Mouse (Mus musculus) C2C12 (cell line): Measurements from ENCODE around the gene 2810408A11Rik. TPM values are rescaled to one million over a fixed set of nuclear protein-coding genes. Genes with fewer than 3 reads are reported as not detected.

Experiments
- H3K27me3 ChIP-seq: one replicate; pipeline ENCODE4 v1.6.1; 2011; ENCODE audit not compliant: control insufficient read depth, insufficient read depth, insufficient read length
- H3K36me3 ChIP-seq: one replicate; pipeline ENCODE4 v1.6.1; 2011; ENCODE audit not compliant: control insufficient read depth, insufficient read depth
- H3K4me3 ChIP-seq: one replicate; pipeline ENCODE4 v1.5.1; 2011; ENCODE audit warnings: mild to moderate bottlenecking, control low read depth; ENCODE audit not compliant: poor library complexity, insufficient read depth, severe bottlenecking
- H3K79me2 ChIP-seq: one replicate; pipeline ENCODE4 v1.6.1; 2011; ENCODE audit not compliant: control insufficient read depth, insufficient read depth
- H3K79me3 ChIP-seq: one replicate; pipeline ENCODE4 v1.6.1; 2011; ENCODE audit warnings: low read depth, control low read depth
- H3ac ChIP-seq: one replicate; pipeline ENCODE3; 2011; ENCODE audit warnings: low read depth; ENCODE audit not compliant: control insufficient read depth, insufficient read length
- CEBPB ChIP-seq: IDR thresholded peaks from one replicate; pipeline ENCODE4 v1.6.1; 2011; ENCODE audit warnings: low read depth, mild to moderate bottlenecking, control low read depth, moderate library complexity
- CTCF ChIP-seq: IDR thresholded peaks from one replicate; pipeline ENCODE4 v1.5.1; 2011; ENCODE audit not compliant: control insufficient read depth, insufficient read depth, insufficient read length
- FOSL1 ChIP-seq: IDR thresholded peaks from one replicate; pipeline ENCODE4 v1.8.0; 2011; ENCODE audit warnings: mild to moderate bottlenecking, low read length; ENCODE audit not compliant: poor library complexity, insufficient read depth, severe bottlenecking
- MAX ChIP-seq: IDR thresholded peaks from one replicate; pipeline ENCODE4 v1.6.1; 2011; ENCODE audit warnings: mild to moderate bottlenecking, control low read depth
- MYOD1 ChIP-seq: IDR thresholded peaks from one replicate; pipeline ENCODE4 v1.6.1; 2011; ENCODE audit warnings: low read depth; ENCODE audit not compliant: control insufficient read depth, insufficient read length
- MYOG ChIP-seq: IDR thresholded peaks from one replicate; pipeline ENCODE4 v1.6.1; 2011; ENCODE audit not compliant: control insufficient read depth, insufficient read length; ENCODE audit errors: extremely low read depth
- USF1 ChIP-seq: IDR thresholded peaks from one replicate; pipeline ENCODE4 v1.6.1; 2011; ENCODE audit warnings: low read depth, mild to moderate bottlenecking, control low read depth, moderate library complexity
- polyA plus RNA-seq: library from polyadenylated mRNA; unstranded; fragments of >200 nt; fragmentation: generic; extraction: Trizol; gene quantifications from one replicate; pipeline ENCODE4 v1.2.1, GENCODE M21; 2012; ENCODE audit warnings: missing spikeins

2810408A11Rik gene
- polyA plus RNA-seq, 1 experiment = 2.4 TPM

DNA sequence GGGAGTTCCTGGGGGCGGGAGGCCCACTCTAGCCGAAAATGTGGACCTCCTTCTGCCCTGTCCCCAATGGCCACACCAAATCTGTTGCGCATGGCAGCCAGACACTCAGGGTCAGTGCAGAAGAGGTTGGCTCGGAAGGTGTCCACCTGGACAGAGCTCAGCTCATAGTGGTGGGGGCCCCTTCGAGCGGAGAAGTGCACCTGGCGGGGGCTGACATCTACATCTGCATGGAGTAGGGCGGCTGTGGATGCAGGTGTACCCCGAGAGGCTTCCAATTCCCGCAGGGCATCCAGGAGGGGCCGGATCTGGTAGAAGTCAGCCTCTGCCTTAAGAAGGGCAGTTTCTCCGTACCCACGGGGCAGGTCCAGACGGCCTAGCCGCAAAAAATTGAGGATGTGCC lies 21.1 kb downstream of the 2810408A11Rik start:
- Histone ChIP-seq H3K27me3 (no peaks in the 10 kb centered on the region), H3K36me3 (no peaks in the 10 kb centered on the region), H3K4me3 (peak overlapping the region; percentile 68), H3K79me3 (peaks cover 28% of the 10 kb centered on the region), H3ac (peak overlapping the region; percentile 80), H3K79me2 (peaks cover 36% of the 10 kb centered on the region)
- TF ChIP-seq FOSL1 (no peak), MAX (no peak), USF1 (no peak), CEBPB (no peak), CTCF (no peak), MYOD1 (no peak), MYOG (no peak)

DNA sequence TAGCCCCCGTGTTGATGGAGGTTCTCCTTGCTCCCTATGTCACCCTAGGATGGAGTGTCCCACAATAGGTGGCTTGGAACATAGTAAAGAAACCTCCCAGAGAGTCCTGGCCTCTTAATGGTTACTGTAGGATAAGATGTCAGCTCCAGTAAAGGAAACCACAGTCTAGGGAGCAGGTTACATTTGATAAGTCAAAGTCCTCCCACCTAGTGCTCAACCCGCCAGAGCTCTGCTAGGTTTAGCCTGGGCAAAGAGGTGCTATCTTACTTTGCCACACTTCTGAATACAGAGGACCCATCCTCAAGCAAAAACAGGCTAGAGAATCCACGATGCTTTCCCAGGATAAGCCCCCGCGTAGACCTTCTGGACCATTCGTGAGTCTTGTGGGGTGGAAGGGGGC lies 21.8 kb downstream of the 2810408A11Rik start:
- Histone ChIP-seq H3K79me3 (peaks cover 28% of the 10 kb centered on the region), H3K27me3 (no peaks in the 10 kb centered on the region), H3ac (peak overlapping the region; percentile 80), H3K4me3 (peak overlapping the region; percentile 68), H3K36me3 (no peaks in the 10 kb centered on the region), H3K79me2 (peaks cover 36% of the 10 kb centered on the region)
- TF ChIP-seq CEBPB = no peak
- TF ChIP-seq CTCF = no peak
- TF ChIP-seq USF1 = no peak
- no peak for TF ChIP-seq MAX
- no peak for TF ChIP-seq MYOG
- TF ChIP-seq FOSL1 = no peak
- TF ChIP-seq MYOD1 = no peak

DNA sequence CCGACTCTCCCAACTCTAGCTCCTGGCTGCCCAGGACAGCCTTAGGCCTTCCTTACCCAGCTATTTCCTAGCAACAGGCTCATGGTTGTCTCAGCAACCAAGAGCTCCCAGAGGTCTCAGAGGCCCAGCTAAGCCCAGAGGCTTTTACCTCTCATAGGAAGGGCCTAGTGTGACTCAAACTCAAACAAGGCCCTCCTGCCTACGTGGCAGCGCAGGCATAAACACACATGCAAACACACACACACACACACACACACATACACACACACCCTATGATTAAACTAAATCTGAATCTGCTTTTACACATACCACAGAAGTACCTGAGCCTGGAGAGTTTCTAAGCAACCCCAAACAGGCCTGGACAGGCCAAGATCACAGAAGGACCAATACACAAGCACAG lies 22.4 kb downstream of the 2810408A11Rik start:
- Histone ChIP-seq H3K79me3 (peaks cover 28% of the 10 kb centered on the region), H3K27me3 (no peaks in the 10 kb centered on the region), H3K79me2 (peaks cover 36% of the 10 kb centered on the region), H3ac (peak overlapping the region; percentile 49), H3K4me3 (no peak overlapping the region), H3K36me3 (no peaks in the 10 kb centered on the region)
- TF ChIP-seq MYOG = no peak
- no peak for TF ChIP-seq CTCF
- no peak for TF ChIP-seq USF1
- TF ChIP-seq CEBPB = no peak
- no peak for TF ChIP-seq MYOD1
- TF ChIP-seq MAX = no peak
- TF ChIP-seq FOSL1 = no peak

DNA sequence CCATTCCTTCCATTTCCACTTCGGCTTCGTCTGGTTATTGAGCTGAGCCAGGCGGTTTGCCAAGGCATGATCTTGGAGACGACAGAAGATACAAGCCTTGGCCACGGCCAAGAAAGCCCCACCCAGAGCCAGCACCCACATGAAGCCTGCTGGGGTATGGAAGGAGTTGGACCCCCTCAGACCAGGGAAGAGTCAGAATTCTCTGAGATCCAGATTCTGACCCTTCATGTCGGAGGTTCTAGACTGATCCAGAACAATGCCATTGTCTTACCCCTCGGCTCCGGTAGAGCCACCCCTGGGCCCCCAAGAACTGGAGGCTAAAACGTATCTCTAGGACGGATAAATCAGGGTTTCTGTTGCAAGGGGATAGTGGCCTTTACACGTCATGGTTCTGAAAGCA lies 22.9 kb downstream of the 2810408A11Rik start, which contains the start of gene Tmem95:
Tmem95 (minus strand) TSS at position 141 of the 400 bp plus-strand sequence.
- Histone ChIP-seq H3K36me3 (no peaks in the 10 kb centered on the region), H3K79me3 (peaks cover 28% of the 10 kb centered on the region), H3ac (peak within 1 kb of the TSS; percentile 49), H3K79me2 (peaks cover 36% of the 10 kb centered on the region), H3K27me3 (no peaks in the 10 kb centered on the region), H3K4me3 (peak within 1 kb of the TSS; percentile 68)
- TF ChIP-seq MAX (no peak), CEBPB (no peak), USF1 (no peak)

DNA sequence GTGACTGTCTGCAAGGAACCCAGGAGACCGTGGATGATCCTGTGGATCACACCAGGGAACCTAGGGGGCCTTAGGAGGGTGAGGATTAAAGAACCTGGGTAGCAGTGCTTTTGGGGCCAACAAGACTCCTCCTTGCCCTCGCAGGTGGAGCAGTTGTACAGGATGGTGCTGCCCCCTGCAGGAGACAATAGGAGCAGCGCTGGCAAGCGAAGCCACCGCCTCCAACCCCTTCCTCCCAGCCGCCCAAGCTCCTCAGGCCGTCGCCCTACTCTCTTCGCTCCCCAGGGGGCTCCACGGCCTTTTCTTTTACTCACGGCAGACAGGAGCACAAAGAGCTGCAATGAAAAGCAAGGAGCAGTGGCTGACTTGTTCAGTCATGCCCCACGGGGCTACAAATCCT lies 23.9 kb downstream of the 2810408A11Rik start:
- H3K79me2 ChIP-seq = peaks cover 36% of the 10 kb centered on the region
- no peak overlapping the region for H3ac ChIP-seq
- H3K4me3 ChIP-seq = no peak overlapping the region
- H3K36me3 ChIP-seq = no peaks in the 10 kb centered on the region
- H3K27me3 ChIP-seq = no peaks in the 10 kb centered on the region
- peaks cover 28% of the 10 kb centered on the region for H3K79me3 ChIP-seq
- TF ChIP-seq MAX (no peak), CTCF (peak; percentile 95), MYOG (no peak), USF1 (no peak)

DNA sequence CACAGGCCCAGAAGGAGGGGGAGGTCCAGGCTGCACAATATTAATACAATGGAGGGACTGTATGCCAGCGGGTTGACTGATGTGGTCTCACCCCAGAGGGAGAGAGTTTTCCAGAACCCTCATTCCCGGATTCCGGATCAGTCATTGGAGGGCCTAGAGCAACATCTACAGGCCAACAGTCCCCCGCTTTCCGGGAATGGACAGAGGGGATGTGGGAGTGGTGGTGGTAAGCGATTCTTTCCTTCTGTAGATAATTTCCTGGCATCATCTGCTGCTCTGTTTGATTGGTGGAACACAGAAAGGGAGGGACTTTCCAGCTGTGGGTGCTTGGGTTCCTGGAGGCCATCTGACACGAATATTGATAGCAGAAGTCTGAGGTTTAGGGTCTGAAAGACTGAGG lies 24.6 kb downstream of the 2810408A11Rik start:
- Histone ChIP-seq H3K27me3 (no peaks in the 10 kb centered on the region), H3K79me3 (peaks cover 28% of the 10 kb centered on the region), H3ac (no peak overlapping the region), H3K79me2 (peaks cover 36% of the 10 kb centered on the region), H3K36me3 (no peaks in the 10 kb centered on the region), H3K4me3 (no peak overlapping the region)
- no peak for TF ChIP-seq CTCF
- no peak for TF ChIP-seq CEBPB
- TF ChIP-seq USF1 = no peak
- TF ChIP-seq MYOG = no peak
- no peak for TF ChIP-seq FOSL1
- TF ChIP-seq MYOD1 = no peak
